Mouse (Mus musculus) spleen, adult 10 weeks (tissue): ENCODE measurements around the gene Nap1l4. TPM values are rescaled to one million over a fixed set of nuclear protein-coding genes. Genes with fewer than 3 reads are reported as not detected.

ENCODE experiments used
- polyA plus RNA-seq: library from polyadenylated mRNA; stranded (reverse); fragments of 350-450 nt; fragmentation: Illumina TruSeq; extraction: RNeasy Lipid Tissue Mini Kit (QIAGEN cat#74804); gene quantifications from one replicate; pipeline ENCODE4 v1.2.3, GENCODE M21; 2015; ENCODE audit warnings: low replicate concordance; ENCODE audit not compliant: insufficient read depth

The Nap1l4 gene
- 166 TPM for polyA plus RNA-seq

GRCm38 (mm10) chr7:143548976-143549457 lies at the start of gene Nap1l4:
Nap1l4 (minus strand) TSS chr7:143549106.

GRCm38 (mm10) chr7:143502418-143503200 lies 46.3 kb downstream of the Nap1l4 start, which contains the start of gene Phlda2:
Phlda2 (minus strand) TSS chr7:143503150.

GRCm38 (mm10) chr7:143473347-143474101 lies 75.4 kb downstream of the Nap1l4 start, which contains the start of gene Slc22a18:
Slc22a18 (plus strand) TSS chr7:143473736.

Other genes starting within 250 kb of the Nap1l4 start
- 3.0 TPM for gene Cdkn1c, start 88.1 kb downstream of the Nap1l4 start, polyA plus RNA-seq
- 0.19 TPM for gene Slc22a18, start 75.4 kb downstream of the Nap1l4 start, polyA plus RNA-seq
- not detected for gene Phlda2, start 46.0 kb downstream of the Nap1l4 start, polyA plus RNA-seq
- 40.8 TPM for gene Cars, start 51.0 kb upstream of the Nap1l4 start, polyA plus RNA-seq
- 18.1 TPM for gene Tnfrsf26, start 79.6 kb upstream of the Nap1l4 start, polyA plus RNA-seq
- gene Tnfrsf22, start 100.6 kb upstream of the Nap1l4 start, polyA plus RNA-seq: 11.4 TPM
- 3.0 TPM for gene Tnfrsf23, start 136.8 kb upstream of the Nap1l4 start, polyA plus RNA-seq
- 15.6 TPM for gene Osbpl5, start 207.9 kb upstream of the Nap1l4 start, polyA plus RNA-seq
- gene Mrgprg, start 217.9 kb upstream of the Nap1l4 start, polyA plus RNA-seq: not detected
- 3.0 TPM for gene Mrgpre, start 235.4 kb upstream of the Nap1l4 start, polyA plus RNA-seq